Mouse (Mus musculus) liver, adult 2 months (tissue): ENCODE measurements around the gene Rsrc1.

Source experiments
- CTCF ChIP-seq: fragments of 200-500 bp; IDR thresholded peaks from 2 replicates; pipeline ENCODE4 v1.5.1; 2011; ENCODE audit warnings: low read depth, low read length, control low read depth
- POLR2A ChIP-seq: fragments of 200-500 bp; IDR thresholded peaks from 2 replicates; pipeline ENCODE4 v1.6.1; 2011; ENCODE audit warnings: low read length, control low read depth; ENCODE audit not compliant: insufficient read depth; ENCODE audit errors: extremely low read depth

DNA sequence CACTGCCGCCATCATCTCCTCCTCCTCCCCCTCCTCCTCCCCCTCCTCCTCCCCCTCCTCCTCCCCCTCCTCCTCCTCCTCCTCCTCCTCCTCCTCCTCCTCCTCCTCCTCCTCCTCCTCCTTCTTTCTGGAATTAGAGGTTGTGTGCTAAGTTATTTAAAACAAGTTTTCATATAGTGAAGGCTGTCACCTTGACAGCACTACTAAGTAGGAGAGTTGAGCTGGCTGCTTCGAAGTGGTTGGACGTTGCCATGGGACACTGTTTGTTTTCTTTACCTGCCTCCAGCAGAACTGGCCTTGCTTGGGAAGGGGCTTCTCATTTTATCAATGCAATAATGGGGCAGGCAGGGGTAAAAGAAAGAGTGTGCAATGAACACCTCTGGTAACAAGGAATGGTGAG lies 393.9 kb downstream of the Rsrc1 start, which contains the start of gene Gm17402:
- no peak for TF ChIP-seq CTCF
- TF ChIP-seq POLR2A: no peak
